Mouse (Mus musculus) spleen, postnatal 4 days (tissue): ENCODE data around the gene Snrnp25.
A peak's percentile ranks its signal among the peaks of the same experiment; 100 is the strongest.

Source experiments
- DNase-seq, 2 experiments: peaks; one replicate each; pipeline ENCODE4 v3.0.0; 2022; ENCODE audit warnings: low spot score in 2 of 2

The Snrnp25 gene

GRCm38 (mm10) chr11:32205058-32205873 is at the start of gene Snrnp25:
TSS of gene Snrnp25 (plus strand) at chr11:32205415.
- DNase-seq = peak; percentile 96 to 97

- no peak for DNase-seq
These were observed 48.2 kb upstream of the Snrnp25 start for GRCm38 (mm10) chr11:32156854-32157630.

GRCm38 (mm10) chr11:32157791-32158594 is 47.2 kb upstream of the Snrnp25 start:
- no peak for DNase-seq

GRCm38 (mm10) chr11:32159176-32159575 is 46.0 kb upstream of the Snrnp25 start:
- DNase-seq = no peak

GRCm38 (mm10) chr11:32160341-32160740 is 44.9 kb upstream of the Snrnp25 start:
- no peak for DNase-seq

GRCm38 (mm10) chr11:32161500-32161899 is 43.7 kb upstream of the Snrnp25 start:
- no peak for DNase-seq

- DNase-seq = peak; percentile 61 to 89
These were observed 43.1 kb upstream of the Snrnp25 start for GRCm38 (mm10) chr11:32161922-32162804.

GRCm38 (mm10) chr11:32166683-32167082 is 38.5 kb upstream of the Snrnp25 start:
- no peak for DNase-seq

GRCm38 (mm10) chr11:32178506-32178905 is 26.7 kb upstream of the Snrnp25 start:
- DNase-seq = no peak

- DNase-seq = peak in 1 of 2 experiments; percentile 45
These were observed 24.0 kb upstream of the Snrnp25 start for GRCm38 (mm10) chr11:32181246-32181645.

- peak; percentile 72 to 90 for DNase-seq
These were observed 23.0 kb upstream of the Snrnp25 start for GRCm38 (mm10) chr11:32181973-32182868.

GRCm38 (mm10) chr11:32184469-32184868 is 20.7 kb upstream of the Snrnp25 start:
- DNase-seq = peak in 1 of 2 experiments; percentile 53

- no peak for DNase-seq
These were observed 19.2 kb upstream of the Snrnp25 start for GRCm38 (mm10) chr11:32186031-32186430.

- no peak for DNase-seq
These were observed 18.0 kb upstream of the Snrnp25 start for GRCm38 (mm10) chr11:32187256-32187655.

GRCm38 (mm10) chr11:32188881-32189280 is 16.3 kb upstream of the Snrnp25 start:
- no peak for DNase-seq

GRCm38 (mm10) chr11:32189434-32189833 is 15.8 kb upstream of the Snrnp25 start:
- DNase-seq = no peak

GRCm38 (mm10) chr11:32190119-32190518 is 15.1 kb upstream of the Snrnp25 start:
- DNase-seq = no peak

GRCm38 (mm10) chr11:32190603-32191110 is 14.6 kb upstream of the Snrnp25 start:
- DNase-seq = no peak

GRCm38 (mm10) chr11:32193156-32193555 is 12.1 kb upstream of the Snrnp25 start:
- DNase-seq = no peak

GRCm38 (mm10) chr11:32194086-32194485 is 11.1 kb upstream of the Snrnp25 start:
- DNase-seq = no peak
